Mouse (Mus musculus): Measurements from ENCODE around the gene Gpm6b. TPM values are rescaled to one million over a fixed set of nuclear protein-coding genes. Genes with fewer than 3 reads are reported as not detected.

The Gpm6b gene
- total RNA-seq, 2 experiments from 2014 or later: 607 to 613 TPM

- DNase-seq (ENCODE audit: low spot score in 2 of 2): no peak
Measured at GRCm38 (mm10) chrX:166302791-166303190, 64.1 kb downstream of the Gpm6b start.

GRCm38 (mm10) chrX:166304355-166304754 lies 65.6 kb downstream of the Gpm6b start:
- no peak for DNase-seq (ENCODE audit: low spot score in 2 of 2)

- no peak for DNase-seq (ENCODE audit: low spot score in 2 of 2)
Measured at GRCm38 (mm10) chrX:166307437-166308222, 68.9 kb downstream of the Gpm6b start.

GRCm38 (mm10) chrX:166308798-166309197 lies 70.1 kb downstream of the Gpm6b start:
- DNase-seq (ENCODE audit: low spot score in 2 of 2): no peak

GRCm38 (mm10) chrX:166315251-166315650 lies 76.5 kb downstream of the Gpm6b start:
- no peak for DNase-seq (ENCODE audit: low spot score in 2 of 2)

- peak; percentile 19 to 26 for DNase-seq (ENCODE audit: low spot score in 2 of 2)
Measured at GRCm38 (mm10) chrX:166316552-166317375, 78.1 kb downstream of the Gpm6b start.

GRCm38 (mm10) chrX:166317376-166317679 lies 78.6 kb downstream of the Gpm6b start:
- DNase-seq (ENCODE audit: low spot score in 2 of 2): no peak

- DNase-seq (ENCODE audit: low spot score in 2 of 2): peak; percentile 13 to 49
Measured at GRCm38 (mm10) chrX:166323226-166323625, 84.5 kb downstream of the Gpm6b start.

GRCm38 (mm10) chrX:166327621-166328020 lies 88.9 kb downstream of the Gpm6b start:
- no peak for DNase-seq (ENCODE audit: low spot score in 2 of 2)

- no peak for DNase-seq (ENCODE audit: low spot score in 2 of 2)
Measured at GRCm38 (mm10) chrX:166328219-166328901, 89.6 kb downstream of the Gpm6b start.

- no peak for DNase-seq (ENCODE audit: low spot score in 2 of 2)
Measured at GRCm38 (mm10) chrX:166328904-166329451, 90.3 kb downstream of the Gpm6b start.

- DNase-seq (ENCODE audit: low spot score in 2 of 2): no peak
Measured at GRCm38 (mm10) chrX:166334516-166335136, 95.9 kb downstream of the Gpm6b start.

- DNase-seq (ENCODE audit: low spot score in 2 of 2): no peak
Measured at GRCm38 (mm10) chrX:166338353-166338752, 99.6 kb downstream of the Gpm6b start.

GRCm38 (mm10) chrX:166338784-166339520 lies 100.2 kb downstream of the Gpm6b start:
- peak; percentile 54 to 69 for DNase-seq (ENCODE audit: low spot score in 2 of 2)

- no peak for DNase-seq (ENCODE audit: low spot score in 2 of 2)
Measured at GRCm38 (mm10) chrX:166339911-166340310, 101.2 kb downstream of the Gpm6b start.

GRCm38 (mm10) chrX:166341795-166342194 lies 103.1 kb downstream of the Gpm6b start:
- no peak for DNase-seq (ENCODE audit: low spot score in 2 of 2)

GRCm38 (mm10) chrX:166344228-166345015 lies 105.7 kb downstream of the Gpm6b start:
- DNase-seq (ENCODE audit: low spot score in 2 of 2): peak; percentile 39 to 44

GRCm38 (mm10) chrX:166348086-166348485 lies 109.4 kb downstream of the Gpm6b start:
- no peak for DNase-seq (ENCODE audit: low spot score in 2 of 2)

- no peak for DNase-seq (ENCODE audit: low spot score in 2 of 2)
Measured at GRCm38 (mm10) chrX:166348634-166349033, 109.9 kb downstream of the Gpm6b start.

All from left cerebral cortex, adult 18-20 months (tissue).